Mouse (Mus musculus): ENCODE results near the gene Atoh1.

Atoh1 gene

DNA sequence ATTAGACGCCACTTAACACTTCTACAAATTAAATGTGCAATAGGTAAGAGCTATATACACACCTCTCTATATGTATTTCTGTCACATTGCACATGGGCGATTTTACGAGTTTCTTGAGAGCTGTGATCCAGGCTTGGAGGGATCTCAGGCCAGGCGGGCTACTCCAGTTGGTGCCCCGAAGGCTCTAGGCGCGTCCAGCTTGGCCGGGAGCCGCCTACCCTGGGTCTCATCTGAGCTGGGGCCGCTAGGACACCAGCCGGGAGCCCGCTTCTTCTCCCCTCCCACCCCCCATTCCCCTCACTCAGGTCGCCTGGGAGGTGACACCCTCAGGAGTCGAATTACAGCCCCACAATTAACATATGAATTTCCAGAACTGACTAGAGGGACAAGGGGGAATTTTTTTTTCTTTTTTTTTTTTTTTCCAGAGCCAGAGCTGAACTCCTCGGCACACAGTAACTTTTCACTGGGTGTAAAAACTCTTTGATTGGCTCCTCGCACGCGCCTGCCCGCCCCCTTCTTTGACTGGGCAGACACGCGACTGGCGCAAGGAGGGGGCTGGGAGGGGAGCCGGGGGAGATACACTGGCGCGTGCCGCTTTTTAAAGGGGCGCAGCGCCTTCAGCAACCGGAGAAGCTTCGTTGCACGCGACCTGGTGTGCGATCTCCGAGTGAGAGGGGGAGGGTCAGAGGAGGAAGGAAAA is at the start of gene Atoh1:
TSS of gene Atoh1 (plus strand) at position 627 of the 700 bp plus-strand sequence.
- DNase-seq (ENCODE audit: low spot score in 2 of 2), result no peak

DNA sequence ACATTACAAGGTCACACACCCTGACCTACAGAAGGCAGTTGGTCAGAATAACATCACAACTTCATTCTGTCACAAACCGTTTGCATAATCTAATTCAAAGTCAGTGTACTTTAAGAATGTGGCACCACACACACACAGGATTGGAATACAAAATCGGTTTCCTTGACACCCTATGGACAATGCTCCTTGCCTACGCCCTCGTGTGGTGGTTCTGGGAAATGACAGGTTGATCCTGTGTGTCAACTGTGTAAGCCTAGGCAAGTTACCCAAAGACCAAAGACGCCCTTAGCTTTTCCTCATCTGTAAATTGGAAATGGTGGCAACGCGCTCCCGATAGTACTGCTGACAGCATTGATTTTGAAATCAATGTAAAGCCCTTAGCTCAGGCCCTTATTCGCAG is 45.0 kb upstream of the Atoh1 start:
- no peak for DNase-seq (ENCODE audit: low spot score in 2 of 2)

DNA sequence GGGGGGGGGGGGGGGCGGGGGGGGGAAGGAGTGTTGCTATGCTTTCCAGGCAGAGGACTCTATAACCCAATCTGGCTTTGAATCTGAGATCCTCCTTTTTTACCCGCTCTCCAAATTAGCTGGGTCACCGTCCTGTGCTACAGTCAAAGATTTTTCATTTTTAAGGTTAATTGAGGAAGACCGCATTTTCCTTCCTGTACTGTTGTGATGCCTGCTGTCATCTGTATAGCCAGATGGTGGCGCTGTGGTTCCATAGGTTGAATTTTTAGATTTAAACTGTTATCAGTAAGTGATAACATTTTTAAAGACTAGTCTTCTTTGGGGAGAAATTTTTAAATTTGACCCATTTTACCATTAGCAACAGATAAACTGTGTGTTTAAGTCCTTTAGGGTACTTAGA is 44.0 kb upstream of the Atoh1 start:
- no peak for DNase-seq (ENCODE audit: low spot score in 2 of 2)

DNA sequence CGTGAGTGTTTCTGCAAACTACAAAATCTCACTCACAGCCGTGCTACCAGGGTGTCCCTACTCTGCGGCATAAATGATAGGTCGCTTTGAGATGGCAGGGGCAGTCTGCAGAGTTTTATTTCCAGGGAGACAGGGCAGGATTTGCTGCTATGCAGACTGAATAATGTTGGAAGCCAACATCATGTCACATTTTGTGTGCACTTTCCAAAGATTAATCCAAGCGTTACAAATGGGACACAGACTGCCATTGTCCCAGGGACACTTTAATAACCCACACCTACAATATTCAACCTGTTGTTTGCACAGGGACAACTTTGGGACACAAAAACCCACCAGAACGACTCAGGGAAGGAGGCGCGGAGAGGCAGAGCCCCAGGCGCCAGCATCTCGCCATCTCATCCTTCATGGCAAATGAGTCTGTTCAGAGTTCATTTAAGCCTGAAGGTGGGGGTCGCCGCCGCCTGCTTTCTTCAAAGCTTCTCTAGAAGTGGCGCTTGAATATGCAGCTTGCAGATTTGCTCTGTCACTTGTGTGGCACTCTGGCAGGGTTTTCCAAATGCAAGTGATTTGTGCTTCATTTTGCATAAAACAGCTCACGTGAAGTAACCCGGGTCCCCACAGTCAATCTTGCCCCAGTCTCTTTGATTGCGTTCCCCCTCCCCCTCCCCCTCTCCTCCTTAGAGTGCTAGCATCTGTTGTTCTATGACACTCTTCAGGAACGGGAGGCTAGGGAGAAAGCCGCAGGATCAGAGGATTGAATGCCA is 40.6 kb upstream of the Atoh1 start:
- no peak for DNase-seq (ENCODE audit: low spot score in 2 of 2)

DNA sequence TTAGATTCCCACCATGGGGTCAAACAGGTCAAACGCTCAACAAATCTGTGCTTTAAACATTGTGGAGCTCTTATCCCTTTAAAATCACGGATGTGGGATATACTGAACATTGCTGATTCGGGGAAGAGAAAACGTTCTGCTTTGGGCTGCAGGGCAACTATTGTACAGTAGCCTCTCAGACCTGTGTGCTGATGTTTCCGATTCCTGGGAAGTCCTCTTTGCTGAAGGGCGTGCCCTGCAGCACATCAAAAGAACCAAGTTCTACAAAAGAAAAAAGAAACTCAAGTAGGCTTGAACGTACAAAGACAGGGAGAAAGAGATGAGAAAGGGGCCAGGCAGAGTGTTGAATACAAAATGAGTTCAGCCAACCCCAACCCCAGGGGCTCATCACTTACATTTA is 34.2 kb upstream of the Atoh1 start:
- DNase-seq (ENCODE audit: low spot score in 2 of 2), result no peak

DNA sequence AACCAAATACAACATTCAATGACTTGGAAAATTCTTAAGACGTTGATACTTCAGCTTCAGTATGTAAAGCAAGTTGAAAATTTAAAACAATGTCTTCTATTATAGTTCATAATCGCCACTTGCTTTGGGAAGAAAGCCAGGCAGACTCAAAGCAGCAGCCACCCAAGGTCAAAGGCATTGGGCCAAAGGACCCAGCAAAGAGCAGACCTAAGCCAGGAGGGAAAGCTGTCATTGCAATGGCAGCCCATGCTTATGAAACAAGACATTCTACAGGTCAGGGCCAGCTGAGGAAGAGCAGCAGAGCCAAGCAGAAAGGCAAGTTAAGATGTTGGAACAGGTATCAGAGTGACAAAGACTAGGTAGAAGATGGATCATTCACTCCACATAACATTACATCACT is 25.3 kb upstream of the Atoh1 start:
- no peak for DNase-seq (ENCODE audit: low spot score in 2 of 2)

DNA sequence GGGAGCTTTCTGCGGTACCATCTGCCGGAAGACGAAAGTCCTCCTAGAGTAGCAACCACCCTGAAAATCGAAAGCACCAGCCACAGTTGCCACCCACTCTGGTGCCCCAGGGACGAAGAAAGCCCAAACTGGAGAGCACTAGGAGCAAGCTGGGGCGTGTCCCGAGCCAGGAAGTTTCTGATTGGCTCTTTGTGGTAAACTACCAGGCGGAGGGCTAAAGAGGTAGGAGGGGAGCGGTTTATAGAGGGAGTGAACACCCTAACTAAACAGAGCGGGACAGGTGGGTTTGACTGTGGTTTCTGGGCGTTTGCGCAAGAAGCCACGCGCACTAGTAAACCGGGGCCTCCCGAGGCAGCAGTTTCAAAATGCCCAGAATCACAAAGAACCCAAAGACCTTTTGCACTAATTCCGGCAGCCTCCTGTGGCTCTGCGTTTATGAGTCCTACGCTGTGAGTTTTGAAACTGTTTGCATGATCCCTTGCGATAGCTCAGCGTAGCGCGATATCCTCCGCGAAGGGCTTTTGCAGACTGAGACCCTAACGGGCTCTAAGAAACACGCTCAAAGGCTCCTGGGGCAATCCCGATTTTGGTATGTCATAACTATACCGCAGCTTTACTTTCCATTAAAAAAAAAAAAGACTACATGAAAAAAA is 1.0 kb upstream of the Atoh1 start:
- no peak for DNase-seq (ENCODE audit: low spot score in 2 of 2)

DNA sequence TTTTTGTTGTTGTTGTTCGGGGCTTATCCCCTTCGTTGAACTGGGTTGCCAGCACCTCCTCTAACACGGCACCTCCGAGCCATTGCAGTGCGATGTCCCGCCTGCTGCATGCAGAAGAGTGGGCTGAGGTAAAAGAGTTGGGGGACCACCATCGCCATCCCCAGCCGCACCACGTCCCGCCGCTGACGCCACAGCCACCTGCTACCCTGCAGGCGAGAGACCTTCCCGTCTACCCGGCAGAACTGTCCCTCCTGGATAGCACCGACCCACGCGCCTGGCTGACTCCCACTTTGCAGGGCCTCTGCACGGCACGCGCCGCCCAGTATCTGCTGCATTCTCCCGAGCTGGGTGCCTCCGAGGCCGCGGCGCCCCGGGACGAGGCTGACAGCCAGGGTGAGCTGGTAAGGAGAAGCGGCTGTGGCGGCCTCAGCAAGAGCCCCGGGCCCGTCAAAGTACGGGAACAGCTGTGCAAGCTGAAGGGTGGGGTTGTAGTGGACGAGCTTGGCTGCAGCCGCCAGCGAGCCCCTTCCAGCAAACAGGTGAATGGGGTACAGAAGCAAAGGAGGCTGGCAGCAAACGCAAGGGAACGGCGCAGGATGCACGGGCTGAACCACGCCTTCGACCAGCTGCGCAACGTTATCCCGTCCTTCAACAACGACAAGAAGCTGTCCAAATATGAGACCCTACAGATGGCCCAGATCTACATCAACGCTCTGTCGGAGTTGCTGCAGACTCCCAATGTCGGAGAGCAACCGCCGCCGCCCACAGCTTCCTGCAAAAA is 496 bp downstream of the Atoh1 start:
- no peak for DNase-seq (ENCODE audit: low spot score in 2 of 2)

DNA sequence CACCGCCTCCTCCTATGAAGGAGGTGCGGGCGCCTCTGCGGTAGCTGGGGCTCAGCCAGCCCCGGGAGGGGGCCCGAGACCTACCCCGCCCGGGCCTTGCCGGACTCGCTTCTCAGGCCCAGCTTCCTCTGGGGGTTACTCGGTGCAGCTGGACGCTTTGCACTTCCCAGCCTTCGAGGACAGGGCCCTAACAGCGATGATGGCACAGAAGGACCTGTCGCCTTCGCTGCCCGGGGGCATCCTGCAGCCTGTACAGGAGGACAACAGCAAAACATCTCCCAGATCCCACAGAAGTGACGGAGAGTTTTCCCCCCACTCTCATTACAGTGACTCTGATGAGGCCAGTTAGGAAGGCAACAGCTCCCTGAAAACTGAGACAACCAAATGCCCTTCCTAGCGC is 1.1 kb downstream of the Atoh1 start:
- no peak for DNase-seq (ENCODE audit: low spot score in 2 of 2)

DNA sequence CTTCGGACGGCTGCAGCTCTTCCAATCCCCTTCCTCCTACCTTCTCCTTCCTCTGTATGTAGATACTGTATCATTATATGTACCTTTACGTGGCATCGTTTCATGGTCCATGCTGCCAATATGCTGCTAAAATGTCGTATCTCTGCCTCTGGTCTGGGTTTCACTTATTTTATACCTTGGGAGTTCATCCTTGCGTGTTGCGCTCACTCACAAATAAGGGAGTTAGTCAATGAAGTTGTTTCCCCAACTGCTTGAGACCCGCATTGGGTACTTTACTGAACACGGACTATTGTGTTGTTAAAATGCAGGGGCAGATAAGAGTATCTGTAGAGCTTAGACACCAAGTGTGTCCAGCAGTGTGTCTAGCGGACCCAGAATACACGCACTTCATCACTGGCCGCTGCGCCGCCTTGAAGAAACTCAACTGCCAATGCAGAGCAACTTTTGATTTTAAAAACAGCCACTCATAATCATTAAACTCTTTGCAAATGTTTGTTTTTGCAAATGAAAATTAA is 1.6 kb downstream of the Atoh1 start:
- no peak for DNase-seq (ENCODE audit: low spot score in 2 of 2)

DNA sequence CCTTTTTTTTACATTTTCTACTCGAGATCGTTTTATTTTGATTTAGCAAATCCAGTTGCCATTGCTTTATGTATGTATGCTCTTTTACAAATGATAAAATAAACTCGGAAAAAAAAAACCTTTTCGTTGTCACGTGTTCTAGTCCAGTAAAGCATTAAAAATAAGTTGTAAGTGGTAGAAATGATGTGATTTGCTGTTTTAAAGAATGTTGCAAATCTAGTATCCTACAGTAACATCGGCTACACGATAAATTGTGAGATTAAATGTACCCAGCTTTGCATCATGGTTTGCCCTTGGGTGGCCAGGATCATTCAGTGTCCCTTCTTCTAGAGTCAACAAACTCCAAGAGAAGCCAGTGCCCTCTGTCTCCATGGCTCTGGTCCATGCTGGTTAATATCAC is 2.2 kb downstream of the Atoh1 start:
- no peak for DNase-seq (ENCODE audit: low spot score in 2 of 2)

DNA sequence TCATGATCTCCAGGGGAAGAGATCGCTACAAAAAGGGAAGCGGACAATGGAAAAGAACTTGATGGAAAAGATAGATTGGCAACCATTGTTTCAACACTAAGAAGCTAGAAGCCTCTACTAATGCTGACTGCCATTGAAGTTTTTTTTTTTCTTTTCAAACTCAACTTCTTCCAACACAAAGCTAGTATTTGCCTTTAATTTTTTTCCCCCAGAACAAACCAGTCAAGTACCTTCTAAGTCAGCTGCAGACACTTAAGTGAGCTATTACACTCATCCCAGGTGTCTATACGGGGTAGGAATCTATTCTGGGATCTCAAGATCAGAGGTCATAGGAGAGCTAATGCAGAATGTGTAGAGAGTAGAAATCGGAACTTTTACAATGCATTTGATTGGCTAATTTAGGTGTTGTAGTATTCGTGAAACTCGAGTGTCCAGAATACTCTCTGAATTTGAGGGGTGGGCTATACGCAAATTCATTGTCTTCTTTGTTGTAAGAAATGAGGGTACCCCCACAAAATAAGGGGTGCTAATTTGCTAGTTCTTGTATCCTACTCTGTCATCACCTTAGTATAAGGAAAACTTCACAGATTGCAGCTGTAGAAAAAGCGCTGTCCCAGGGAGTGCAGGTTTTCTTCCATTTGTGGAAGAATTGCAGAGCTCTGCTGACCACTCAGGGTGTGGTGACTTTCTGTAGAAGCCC is 2.8 kb downstream of the Atoh1 start:
- DNase-seq (ENCODE audit: low spot score in 2 of 2), result no peak

DNA sequence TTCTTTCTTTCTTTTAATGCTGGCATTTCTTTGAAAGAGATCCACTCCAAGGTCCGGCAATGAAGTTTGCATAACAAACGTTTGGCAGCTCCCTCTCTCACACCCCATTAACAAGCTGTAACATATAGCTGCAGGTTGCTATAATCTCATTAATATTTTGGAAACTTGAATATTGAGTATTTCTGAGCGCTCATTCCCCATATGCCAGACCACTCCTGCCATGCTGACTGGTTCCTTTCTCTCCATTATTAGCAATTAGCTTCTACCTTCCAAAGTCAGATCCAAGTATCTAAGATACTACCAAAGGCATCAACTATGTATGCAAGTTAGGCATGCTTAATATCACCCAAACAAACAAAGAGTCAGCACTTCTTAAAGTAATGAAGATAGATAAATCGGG is 4.4 kb downstream of the Atoh1 start:
- no peak for DNase-seq (ENCODE audit: low spot score in 2 of 2)

DNA sequence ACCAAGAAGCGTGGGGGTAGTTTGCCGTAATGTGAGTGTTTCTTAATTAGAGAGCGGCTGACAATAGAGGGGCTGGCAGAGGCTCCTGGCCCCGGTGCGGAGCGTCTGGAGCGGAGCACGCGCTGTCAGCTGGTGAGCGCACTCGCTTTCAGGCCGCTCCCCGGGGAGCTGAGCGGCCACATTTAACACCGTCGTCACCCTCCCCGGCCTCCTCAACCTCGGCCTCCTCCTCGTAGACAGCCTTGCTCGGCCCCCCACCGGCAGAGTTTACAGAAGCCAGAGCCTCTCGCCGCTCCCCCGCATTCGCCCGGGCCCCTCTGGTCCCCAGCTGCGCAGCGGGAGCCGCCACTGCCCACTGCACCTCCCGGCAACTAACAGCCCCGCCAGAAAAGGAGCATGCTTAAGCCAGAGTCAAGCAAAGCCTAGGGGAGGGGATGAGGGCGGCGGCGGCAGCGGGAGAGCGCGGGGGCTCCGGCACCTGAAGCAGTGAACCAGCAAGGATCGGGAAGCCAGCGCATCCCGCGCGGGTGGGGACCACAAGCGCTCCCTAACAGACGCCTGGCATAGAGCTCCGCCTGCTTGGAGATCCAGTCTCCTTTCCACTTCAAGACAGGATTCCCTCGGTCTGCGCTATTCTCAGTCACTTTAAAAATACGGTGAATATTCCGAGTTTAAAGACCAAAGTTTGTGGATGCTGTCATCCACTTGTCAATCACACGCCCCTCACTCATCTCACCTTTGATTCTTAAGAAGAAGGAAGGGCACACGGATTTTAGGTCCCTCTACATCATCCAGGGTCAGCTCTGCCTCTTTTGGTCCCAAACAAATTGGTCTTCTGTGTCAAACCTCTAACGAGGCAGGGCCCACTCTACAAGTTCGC is 5.8 kb downstream of the Atoh1 start:
- no peak for DNase-seq (ENCODE audit: low spot score in 2 of 2)

DNA sequence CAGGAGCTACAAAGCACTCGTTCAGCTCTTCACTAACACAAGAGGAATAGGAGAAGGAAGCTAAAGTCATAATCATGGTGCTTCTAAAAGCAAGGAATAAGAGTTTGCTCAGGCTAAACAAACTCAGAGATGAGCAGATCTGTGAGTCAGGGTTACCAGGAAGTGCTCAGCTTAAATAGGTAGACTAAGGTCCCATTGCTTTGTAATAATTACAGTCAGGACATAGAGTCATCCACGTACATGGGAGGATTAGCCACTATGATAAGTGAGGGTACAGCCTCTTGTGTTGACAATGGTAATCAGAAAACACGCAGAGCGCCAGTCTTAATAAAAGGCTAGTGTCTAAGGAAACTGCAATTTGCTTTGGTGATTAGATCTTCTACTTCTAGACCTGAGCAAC is 7.4 kb downstream of the Atoh1 start:
- no peak for DNase-seq (ENCODE audit: low spot score in 2 of 2)

DNA sequence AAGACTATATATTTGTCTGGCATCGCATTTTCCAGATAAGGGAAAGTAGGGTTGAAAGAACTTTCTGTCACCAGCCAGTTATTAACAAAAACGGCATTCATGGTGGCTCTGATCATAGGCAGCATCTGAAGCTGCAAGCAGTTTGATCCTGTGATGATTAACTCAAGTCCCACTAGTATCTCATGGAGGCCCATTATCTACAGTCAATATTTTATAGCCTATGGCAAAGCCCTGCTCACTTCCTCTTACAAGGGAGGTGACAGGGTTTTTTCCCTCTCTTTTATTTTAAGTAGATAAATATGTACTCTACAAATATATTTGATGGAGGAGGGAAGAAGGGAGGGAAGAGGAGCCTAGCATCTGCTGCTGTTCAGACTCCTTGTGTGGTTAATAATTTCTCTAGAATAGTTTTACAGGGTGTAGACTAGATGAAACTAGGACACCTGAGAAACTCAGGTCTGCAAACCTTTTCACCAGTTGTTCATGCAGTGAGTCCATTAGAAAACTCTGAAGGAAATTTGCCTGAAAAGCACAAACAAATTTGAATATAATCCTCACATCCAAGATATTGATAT is 14.1 kb downstream of the Atoh1 start:
- no peak for DNase-seq (ENCODE audit: low spot score in 2 of 2)

DNA sequence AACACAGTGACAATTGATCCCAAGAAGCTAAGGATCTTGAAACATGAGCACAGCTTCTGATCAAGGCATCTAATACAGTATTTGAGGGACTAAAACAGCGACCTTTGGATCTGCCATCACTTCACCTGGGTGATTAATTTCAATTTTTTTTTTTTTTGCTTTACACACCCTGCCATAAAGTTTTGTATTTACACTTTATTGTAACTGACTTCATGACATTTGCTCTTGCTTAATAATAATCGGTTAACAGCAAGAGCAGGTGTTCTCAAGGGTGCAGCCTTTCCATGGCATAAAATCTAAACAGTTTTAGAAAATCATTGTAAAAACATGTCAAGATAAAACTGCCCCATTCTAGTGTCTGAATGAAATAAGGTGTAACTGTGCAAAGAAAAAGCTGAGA is 25.6 kb downstream of the Atoh1 start:
- no peak for DNase-seq (ENCODE audit: low spot score in 2 of 2)

DNA sequence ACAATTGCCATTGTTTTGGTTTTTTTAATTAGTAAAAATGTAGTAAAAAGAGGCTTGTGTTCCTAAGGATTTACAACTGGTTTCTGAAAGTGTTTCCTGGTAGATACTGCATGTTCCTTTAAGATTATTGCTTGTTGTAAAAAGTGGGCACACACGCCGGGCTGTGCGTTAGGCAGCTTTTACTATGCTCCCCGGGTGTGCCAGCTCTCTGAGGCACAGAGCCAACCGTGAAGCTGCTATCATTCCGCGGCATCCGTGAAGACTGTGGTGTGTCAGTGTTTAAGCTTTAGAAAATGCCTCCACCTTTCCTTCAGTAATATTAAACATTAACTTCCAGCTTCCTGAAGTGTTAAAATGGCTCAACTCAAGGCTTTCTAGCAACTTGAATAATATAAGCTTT is 35.0 kb downstream of the Atoh1 start:
- no peak for DNase-seq (ENCODE audit: low spot score in 2 of 2)

DNA sequence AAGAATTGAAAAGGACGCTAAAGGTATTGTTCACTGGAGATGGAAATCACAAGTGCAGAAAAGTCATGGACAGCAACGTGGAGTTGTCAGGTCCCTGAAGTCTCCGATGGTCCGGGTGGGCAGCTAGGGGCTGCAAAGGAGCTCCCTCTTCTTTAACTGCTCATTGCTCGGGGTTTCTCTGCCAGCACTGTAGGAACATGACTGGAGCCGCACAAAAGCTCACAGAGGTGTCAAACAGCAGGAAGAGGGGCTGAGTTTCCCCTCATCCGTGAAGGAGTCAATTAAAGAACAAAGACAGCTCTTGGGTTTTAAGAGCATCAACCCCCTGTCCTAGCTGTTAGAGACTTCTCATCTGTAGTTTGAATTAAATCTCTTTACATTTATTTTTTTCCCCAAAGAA is 44.5 kb downstream of the Atoh1 start:
- DNase-seq (ENCODE audit: low spot score in 2 of 2), result no peak

Measured in thymus, postnatal 10 days (tissue).